Mouse (Mus musculus) bone marrow, adult 2 months (tissue): ENCODE data around the gene Rnase4.

Experiments used
- CTCF ChIP-seq: fragments of 200-500 bp; IDR thresholded peaks from 2 replicates; pipeline ENCODE4 v1.5.1; 2011; ENCODE audit warnings: low read length, control low read depth; ENCODE audit not compliant: control insufficient read depth, insufficient read depth
- POLR2A ChIP-seq: fragments of 200-500 bp; IDR thresholded peaks from 2 replicates; pipeline ENCODE4 v1.6.1; 2011; ENCODE audit warnings: low read depth, mild to moderate bottlenecking, control low read depth, low read length, borderline replicate concordance; ENCODE audit not compliant: control insufficient read depth

DNA sequence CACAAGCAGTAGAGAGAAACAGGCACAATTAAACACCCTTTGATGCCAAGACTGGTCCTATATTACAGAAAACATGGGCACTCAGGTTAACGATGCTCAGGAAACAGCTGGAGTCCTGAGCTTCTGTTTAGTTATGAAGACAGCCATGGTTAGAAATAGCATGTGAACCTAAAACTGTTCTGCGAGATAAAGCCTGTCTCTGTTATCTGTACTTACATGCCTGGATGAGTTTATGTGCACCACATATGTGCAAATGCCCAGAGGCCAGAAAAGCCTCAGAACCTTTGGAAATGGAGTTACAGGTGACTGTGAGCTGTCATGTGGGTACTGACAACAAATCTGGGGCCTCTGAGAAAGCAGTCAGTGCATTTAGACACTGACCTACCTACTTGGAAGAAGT, 53.1 kb downstream of the Rnase4 start:
- no peak for TF ChIP-seq CTCF
- TF ChIP-seq POLR2A: no peak
